17 mouse cellular contexts compared by ENCODE assay signal in the genomic region with DNA sequence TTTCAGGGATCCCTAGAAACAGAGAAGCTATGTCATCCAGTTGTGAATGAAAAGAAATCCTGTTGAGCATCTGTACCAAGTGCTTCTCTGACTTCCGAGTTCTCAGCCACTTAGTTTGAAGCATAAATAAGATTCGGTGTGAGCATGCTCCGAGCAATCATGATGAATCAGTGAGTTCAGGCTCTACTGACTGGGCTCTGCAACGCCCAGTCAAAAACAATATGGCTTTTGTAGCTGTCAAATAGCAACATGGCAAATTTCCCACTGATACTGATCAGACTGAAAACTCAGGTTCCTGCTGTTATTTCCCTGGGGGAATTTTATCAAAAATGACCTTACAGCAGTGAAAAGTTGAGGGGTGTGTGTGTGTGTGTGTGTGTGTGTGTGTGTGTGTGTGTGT. TPM values are rescaled to one million over a fixed set of nuclear protein-coding genes. Genes with fewer than 3 reads are reported as not detected.
A peak's percentile ranks its signal among the peaks of the same experiment; 100 is the strongest.
DNase-seq lines count a peak whose midpoint lies in the region; ATAC-seq and TF ChIP-seq lines count a peak whose summit lies in the region.
"Had no signal": no experiment of that assay in that cellular context is flagged by ENCODE, and none has a peak within 500 bp of the region (broad histone marks: within the 10 kb centered on the region; RNA-seq: fewer than 3 reads in every experiment).

No protein-coding gene starts in this region.

- H3K9ac ChIP-seq in hindbrain, embryonic 12.5 days = no peak overlapping the region
- H3K9ac ChIP-seq in hindbrain, embryonic 11.5 days (ENCODE audit: low read depth, low read length) = no peak overlapping the region
- no peak overlapping the region for H3K9ac ChIP-seq in midbrain, embryonic 14.5 days (replicated peaks; ENCODE audit: low read length)
- H3K9ac ChIP-seq in midbrain, embryonic 11.5 days (ENCODE audit: low read length) = no peak overlapping the region
- H3K9ac ChIP-seq in stomach, postnatal 0 days (ENCODE audit: low read length) = no peak overlapping the region
- H3K9ac ChIP-seq: hindbrain, embryonic 15.5 days; lung, embryonic 15.5 days; midbrain, embryonic 12.5 days had no signal

- TF ChIP-seq EP300 in stomach, postnatal 0 days (optimal IDR thresholded peaks at IDR 0.05) = no peak

- no peak for TF ChIP-seq CTCF in stomach, postnatal 0 days (IDR thresholded peaks at IDR 0.05; ENCODE audit: low read depth)

- H3K27ac ChIP-seq in hindbrain, embryonic 12.5 days = peak overlapping the region; percentile 23; the same call in 1 of the 2 replicates
- H3K27ac ChIP-seq in hindbrain, embryonic 11.5 days (ENCODE audit: low read depth, low read length) = no peak overlapping the region
- H3K27ac ChIP-seq in midbrain, embryonic 14.5 days (replicated peaks; ENCODE audit: low read depth, low read length) = no peak overlapping the region
- no peak overlapping the region for H3K27ac ChIP-seq in midbrain, embryonic 11.5 days (ENCODE audit: low read depth, low read length)
- H3K27ac ChIP-seq in brown adipose tissue, adult 24 weeks (replicated peaks; ENCODE audit: low read depth, low read length) = peak overlapping the region; percentile 57
- no peak overlapping the region for H3K27ac ChIP-seq in stomach, postnatal 0 days (replicated peaks)
- H3K27ac ChIP-seq: hindbrain, embryonic 15.5 days; lung, embryonic 15.5 days; midbrain, embryonic 12.5 days had no signal

- peaks cover 3% of the 10 kb centered on the region; the same call in 1 of the 2 replicates for H3K4me1 ChIP-seq in hindbrain, embryonic 12.5 days
- H3K4me1 ChIP-seq in hindbrain, embryonic 11.5 days (replicated peaks; ENCODE audit: control insufficient read depth, insufficient read depth, low read length) = no peaks in the 10 kb centered on the region
- H3K4me1 ChIP-seq in midbrain, embryonic 14.5 days (ENCODE audit: control insufficient read depth, insufficient read depth, low read length) = no peaks in the 10 kb centered on the region
- H3K4me1 ChIP-seq in midbrain, embryonic 11.5 days (ENCODE audit: control insufficient read depth, insufficient read depth, low read length) = no peaks in the 10 kb centered on the region
- H3K4me1 ChIP-seq in brown adipose tissue, adult 24 weeks (ENCODE audit: control insufficient read depth, insufficient read depth, insufficient read length, low read length) = no peaks in the 10 kb centered on the region; the same call in 1 of the 2 replicates
- no peaks in the 10 kb centered on the region for H3K4me1 ChIP-seq in stomach, postnatal 0 days (replicated peaks; ENCODE audit: control insufficient read depth, insufficient read depth)
- H3K4me1 ChIP-seq: hindbrain, embryonic 15.5 days; lung, embryonic 15.5 days; midbrain, embryonic 12.5 days had no signal

- WGBS in hindbrain, embryonic 12.5 days = 61% methylated on average over 4 of the region's 4 CpGs
- 74% methylated on average over 4 of the region's 4 CpGs for WGBS in hindbrain, embryonic 11.5 days
- WGBS in midbrain, embryonic 14.5 days = 71% methylated on average over 4 of the region's 4 CpGs
- WGBS in midbrain, embryonic 11.5 days = 90% methylated on average over 4 of the region's 4 CpGs
- 31% methylated on average over 4 of the region's 4 CpGs for WGBS in stomach, postnatal 0 days

- no peaks in the 10 kb centered on the region for H3K27me3 ChIP-seq in hindbrain, embryonic 12.5 days
- H3K27me3 ChIP-seq in hindbrain, embryonic 11.5 days (ENCODE audit: control insufficient read depth, insufficient read depth, low read length) = no peaks in the 10 kb centered on the region
- no peaks in the 10 kb centered on the region for H3K27me3 ChIP-seq in midbrain, embryonic 14.5 days (ENCODE audit: control insufficient read depth, insufficient read depth, low read length)
- H3K27me3 ChIP-seq in midbrain, embryonic 11.5 days (ENCODE audit: control insufficient read depth, insufficient read depth, low read length) = no peaks in the 10 kb centered on the region
- H3K27me3 ChIP-seq in stomach, postnatal 0 days (ENCODE audit: control insufficient read depth, insufficient read depth, low read length) = no peaks in the 10 kb centered on the region
- H3K27me3 ChIP-seq: hindbrain, embryonic 15.5 days; lung, embryonic 15.5 days; midbrain, embryonic 12.5 days had no signal

- H3K4me3 ChIP-seq in hindbrain, embryonic 12.5 days = no peak overlapping the region
- no peak overlapping the region for H3K4me3 ChIP-seq in hindbrain, embryonic 11.5 days (ENCODE audit: low read depth, low read length)
- H3K4me3 ChIP-seq in midbrain, embryonic 14.5 days (replicated peaks; ENCODE audit: low read depth, low read length) = no peak overlapping the region
- no peak overlapping the region for H3K4me3 ChIP-seq in midbrain, embryonic 11.5 days (ENCODE audit: low read depth, low read length)
- no peak overlapping the region for H3K4me3 ChIP-seq in brown adipose tissue, adult 24 weeks (ENCODE audit: insufficient read depth, low read depth, low read length)
- H3K4me3 ChIP-seq in stomach, postnatal 0 days (ENCODE audit: low read depth, low read length) = no peak overlapping the region
- H3K4me3 ChIP-seq: hindbrain, embryonic 15.5 days; lung, embryonic 15.5 days; midbrain, embryonic 12.5 days had no signal

- no peak for ATAC-seq in hindbrain, embryonic 12.5 days (ENCODE audit: low FRiP score)
- no peak for ATAC-seq in hindbrain, embryonic 11.5 days (ENCODE audit: low FRiP score)
- ATAC-seq in midbrain, embryonic 14.5 days (ENCODE audit: low FRiP score, low TSS enrichment) = no peak
- no peak for ATAC-seq in midbrain, embryonic 11.5 days (ENCODE audit: low FRiP score)
- ATAC-seq in stomach, postnatal 0 days (ENCODE audit: low FRiP score, low TSS enrichment) = 0 out of 2 replicates have a peak, but pooled peaks have one; percentile 24

- no peaks in the 10 kb centered on the region for H3K36me3 ChIP-seq in hindbrain, embryonic 12.5 days
- H3K36me3 ChIP-seq in hindbrain, embryonic 11.5 days (ENCODE audit: control insufficient read depth, insufficient read depth, low read length) = no peaks in the 10 kb centered on the region
- H3K36me3 ChIP-seq in midbrain, embryonic 14.5 days (ENCODE audit: control insufficient read depth, insufficient read depth, low read length) = no peaks in the 10 kb centered on the region
- H3K36me3 ChIP-seq in midbrain, embryonic 11.5 days (ENCODE audit: control insufficient read depth, insufficient read depth, low read length) = no peaks in the 10 kb centered on the region
- H3K36me3 ChIP-seq in stomach, postnatal 0 days (ENCODE audit: control insufficient read depth, insufficient read depth, low read length) = no peaks in the 10 kb centered on the region
- H3K36me3 ChIP-seq: hindbrain, embryonic 15.5 days; lung, embryonic 15.5 days; midbrain, embryonic 12.5 days had no signal

- no peak for DNase-seq in hindbrain, embryonic 11.5 days (ENCODE audit: low spot score)
- DNase-seq in midbrain, embryonic 14.5 days = peak; percentile 13
- DNase-seq in midbrain, embryonic 11.5 days (ENCODE audit: low spot score, missing footprints) = no peak
- DNase-seq in stomach, postnatal 0 days (ENCODE audit: low spot score) = no peak
- DNase-seq in embryo, embryonic 11 days = no peak
- no peak for DNase-seq in adrenal gland, postnatal 4 days (ENCODE audit: low spot score in 2 of 2)
- DNase-seq: adrenal gland, postnatal 10 days; kidney, adult 18-20 months; liver; right cerebral cortex, postnatal 25 days; thymus, postnatal 14 days had no signal

- H3K9me3 ChIP-seq in hindbrain, embryonic 12.5 days (replicated peaks) = no peaks in the 10 kb centered on the region
- H3K9me3 ChIP-seq in hindbrain, embryonic 11.5 days (ENCODE audit: control insufficient read depth, low read length) = no peaks in the 10 kb centered on the region
- H3K9me3 ChIP-seq in midbrain, embryonic 14.5 days (ENCODE audit: control insufficient read depth, low read length) = no peaks in the 10 kb centered on the region
- H3K9me3 ChIP-seq in midbrain, embryonic 11.5 days (ENCODE audit: control insufficient read depth, low read length) = no peaks in the 10 kb centered on the region
- no peaks in the 10 kb centered on the region for H3K9me3 ChIP-seq in stomach, postnatal 0 days (ENCODE audit: control insufficient read depth, low read length)
- H3K9me3 ChIP-seq: hindbrain, embryonic 15.5 days; lung, embryonic 15.5 days; midbrain, embryonic 12.5 days had no signal

- no peak overlapping the region for H3K4me2 ChIP-seq in hindbrain, embryonic 12.5 days (replicated peaks)
- H3K4me2 ChIP-seq in hindbrain, embryonic 11.5 days (replicated peaks; ENCODE audit: low read depth, low read length) = no peak overlapping the region
- H3K4me2 ChIP-seq in midbrain, embryonic 14.5 days (ENCODE audit: low read length) = no peak overlapping the region
- no peak overlapping the region for H3K4me2 ChIP-seq in midbrain, embryonic 11.5 days
- no peak overlapping the region for H3K4me2 ChIP-seq in stomach, postnatal 0 days (replicated peaks; ENCODE audit: low read depth)
- H3K4me2 ChIP-seq: hindbrain, embryonic 15.5 days; lung, embryonic 15.5 days; midbrain, embryonic 12.5 days had no signal

RNA-seq across cellular contexts. Expression of gene Tm4sf1, which starts 2.3 kb away (rescaled TPM):
- polyA plus RNA-seq in hindbrain, embryonic 12.5 days (2016; fragmentation: Nextera tagmentation; extraction: Ambion mirVana) = 23.3 and 24.6 TPM in 2 replicates
- 14.3 and 15.2 TPM in 2 replicates for polyA plus RNA-seq in hindbrain, embryonic 11.5 days (2014; fragmentation: Nextera tagmentation; extraction: Ambion mirVana)
- polyA plus RNA-seq in midbrain, embryonic 14.5 days (2014; fragmentation: Nextera tagmentation; extraction: Ambion mirVana) = 9.0 and 22.3 TPM in 2 replicates
- 30.6 and 31.7 TPM in 2 replicates for polyA plus RNA-seq in midbrain, embryonic 11.5 days (2014; fragmentation: Nextera tagmentation; extraction: Ambion mirVana)
- polyA plus RNA-seq in brown adipose tissue, adult 24 weeks (2012; ENCODE audit: insufficient read depth, insufficient read length, missing spikeins) = 49.0 and 77.1 TPM in 2 replicates
- polyA plus RNA-seq in stomach, postnatal 0 days (2015; fragmentation: Nextera tagmentation; extraction: Ambion mirVana) = 65.9 and 69.6 TPM in 2 replicates
- total RNA-seq in adrenal gland, postnatal 4 days (2021) = 10 to 100 TPM; 64.0 to 65.0 TPM
- total RNA-seq: common myeloid progenitor, adult 5-6 weeks had no signal

Comparison
In these comparisons a context has a peak if more than half of its experiments do, and no peak if none do; other contexts are left out.
1. H3K27ac ChIP-seq: peak in hindbrain, embryonic 12.5 days (single experiment) and brown adipose tissue, adult 24 weeks (single experiment); none in hindbrain, embryonic 11.5 days (single experiment), midbrain, embryonic 14.5 days (single experiment), midbrain, embryonic 11.5 days (single experiment) and stomach, postnatal 0 days (single experiment).